Mouse (Mus musculus) cortical plate, adult 2 months (tissue): ENCODE data around the gene Meiob. TPM values are rescaled to one million over a fixed set of nuclear protein-coding genes. Genes with fewer than 3 reads are reported as not detected.

Source experiments
- H3K27ac ChIP-seq: fragments of 200-500 bp; 2 replicates; pipeline ENCODE4 v1.5.1; 2012; ENCODE audit warnings: low read length, control low read depth, inconsistent platforms; ENCODE audit not compliant: insufficient read depth
- H3K4me1 ChIP-seq: fragments of 200-500 bp; 2 replicates; pipeline ENCODE4 v1.6.1; 2011; ENCODE audit warnings: low read length; ENCODE audit not compliant: control insufficient read depth, insufficient read depth
- H3K4me3 ChIP-seq: fragments of 200-500 bp; 2 replicates; pipeline ENCODE4 v1.5.1; 2011; ENCODE audit warnings: mild to moderate bottlenecking, low read length, control low read depth; ENCODE audit not compliant: insufficient read depth
- CTCF ChIP-seq: fragments of 200-500 bp; IDR thresholded peaks from 2 replicates; pipeline ENCODE4 v1.5.1; 2011; ENCODE audit warnings: mild to moderate bottlenecking, control low read depth, low read length; ENCODE audit not compliant: insufficient read depth; ENCODE audit errors: extremely low read depth
- POLR2A ChIP-seq: fragments of 200-500 bp; IDR thresholded peaks from 2 replicates; pipeline ENCODE4 v1.6.1; 2011; ENCODE audit warnings: mild to moderate bottlenecking, low read length, control low read depth; ENCODE audit not compliant: insufficient read depth; ENCODE audit errors: extremely low read depth
- polyA plus RNA-seq: library from polyadenylated mRNA; depleted of rRNA; stranded (reverse); fragments of >200 nt; gene quantifications from 2 replicates; pipeline ENCODE4 v1.2.3, GENCODE M21; 2012

The Meiob gene
- polyA plus RNA-seq, 1 experiment: not detected

DNA sequence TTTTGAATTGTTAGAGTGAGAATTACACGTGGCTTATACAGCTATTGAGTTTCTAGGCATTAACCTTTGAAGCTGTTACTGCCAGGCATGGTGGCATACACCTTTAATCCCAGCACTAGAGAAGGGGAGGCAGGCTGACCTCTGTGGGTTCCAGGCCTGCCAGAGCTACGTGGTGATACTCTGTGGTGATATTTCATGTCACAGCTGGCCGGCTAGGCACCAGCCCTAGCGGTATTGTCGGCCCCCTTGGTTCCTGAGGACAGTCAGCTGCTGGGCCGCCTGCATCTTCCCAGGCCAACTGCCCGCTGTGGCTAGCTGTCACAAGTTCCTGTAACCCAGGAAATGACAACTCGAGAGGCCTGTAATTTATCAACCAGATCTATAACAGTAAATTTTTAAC lies 11.9 kb upstream of the Meiob start:
- no peak overlapping the region for H3K4me3 ChIP-seq
- H3K4me1 ChIP-seq: no peaks in the 10 kb centered on the region
- no peak for TF ChIP-seq POLR2A
- TF ChIP-seq CTCF: no peak
- no peak overlapping the region for H3K27ac ChIP-seq

DNA sequence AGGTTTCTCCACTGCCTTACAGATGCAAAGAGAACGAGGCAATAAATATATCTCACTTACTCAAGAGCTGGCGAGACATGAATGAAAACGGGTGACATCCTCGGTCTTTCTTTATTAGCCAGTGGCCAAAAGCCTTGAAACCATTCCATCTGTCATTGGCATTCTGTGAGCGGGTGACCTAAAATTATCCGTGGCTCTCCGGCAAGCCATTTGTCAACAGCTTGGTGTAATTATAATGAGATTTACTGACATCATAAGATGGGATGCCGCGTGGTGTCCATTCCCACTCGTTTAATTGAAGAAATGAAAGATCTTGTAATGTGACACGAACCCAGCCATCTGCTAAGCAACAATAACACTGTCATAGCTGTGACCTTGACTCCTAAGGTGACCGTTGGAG lies 9.3 kb upstream of the Meiob start:
- Histone ChIP-seq H3K27ac (no peak overlapping the region), H3K4me3 (no peak overlapping the region), H3K4me1 (no peaks in the 10 kb centered on the region)
- no peak for TF ChIP-seq POLR2A
- TF ChIP-seq CTCF: no peak

DNA sequence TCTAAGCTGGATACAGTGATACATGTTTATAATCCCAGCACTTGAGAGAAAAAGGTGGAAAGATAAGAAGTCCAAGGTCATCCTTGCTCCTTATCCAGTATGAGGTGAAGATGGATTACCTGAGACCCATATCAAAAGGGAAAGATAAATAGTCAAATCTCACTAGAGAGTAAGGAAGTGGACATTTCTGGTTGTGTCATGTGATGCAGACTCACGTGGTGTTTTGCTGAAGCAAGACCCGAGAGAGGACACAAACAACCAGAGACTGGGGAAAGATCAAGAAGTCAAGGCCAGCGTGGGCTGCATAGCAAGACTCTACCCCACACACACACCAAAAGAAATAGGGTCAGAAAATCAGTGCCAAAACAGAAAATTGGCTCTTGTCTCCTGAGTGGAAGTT lies 7.1 kb upstream of the Meiob start:
- TF ChIP-seq POLR2A: no peak
- TF ChIP-seq CTCF: no peak
- no peaks in the 10 kb centered on the region for H3K4me1 ChIP-seq

GRCm38 (mm10) chr17:24798229-24798628 lies 5.9 kb upstream of the Meiob start:
- Histone ChIP-seq H3K4me1 (no peaks in the 10 kb centered on the region), H3K27ac (no peak overlapping the region), H3K4me3 (no peak overlapping the region)
- no peak for TF ChIP-seq CTCF
- TF ChIP-seq POLR2A: no peak

More for the DNA sequence above, 7.1 kb upstream of the Meiob start:
- no peak overlapping the region for H3K4me3 ChIP-seq
- H3K27ac ChIP-seq: no peak overlapping the region

- Histone ChIP-seq H3K4me1 (no peaks in the 10 kb centered on the region), H3K4me3 (no peak overlapping the region), H3K27ac (no peak overlapping the region)
- no peak for TF ChIP-seq CTCF
- no peak for TF ChIP-seq POLR2A
These were observed 4.6 kb upstream of the Meiob start for GRCm38 (mm10) chr17:24799476-24799875.

GRCm38 (mm10) chr17:24800524-24800923 lies 3.6 kb upstream of the Meiob start:
- H3K4me1 ChIP-seq: no peaks in the 10 kb centered on the region
- no peak overlapping the region for H3K27ac ChIP-seq
- no peak for TF ChIP-seq POLR2A
- TF ChIP-seq CTCF: no peak
- H3K4me3 ChIP-seq: no peak overlapping the region

- H3K4me1 ChIP-seq: no peaks in the 10 kb centered on the region
- H3K27ac ChIP-seq: no peak overlapping the region
- H3K4me3 ChIP-seq: no peak overlapping the region
- TF ChIP-seq POLR2A: no peak
- no peak for TF ChIP-seq CTCF
These were observed 7.1 kb downstream of the Meiob start for GRCm38 (mm10) chr17:24811211-24811610.

GRCm38 (mm10) chr17:24812215-24812614 lies 8.1 kb downstream of the Meiob start:
- TF ChIP-seq POLR2A (no peak), CTCF (no peak)
- Histone ChIP-seq H3K4me1 (no peaks in the 10 kb centered on the region), H3K27ac (no peak overlapping the region), H3K4me3 (no peak overlapping the region)

- no peak for TF ChIP-seq POLR2A
- no peak for TF ChIP-seq CTCF
- no peak overlapping the region for H3K4me3 ChIP-seq
These were observed 11.2 kb downstream of the Meiob start for GRCm38 (mm10) chr17:24815256-24815655.

DNA sequence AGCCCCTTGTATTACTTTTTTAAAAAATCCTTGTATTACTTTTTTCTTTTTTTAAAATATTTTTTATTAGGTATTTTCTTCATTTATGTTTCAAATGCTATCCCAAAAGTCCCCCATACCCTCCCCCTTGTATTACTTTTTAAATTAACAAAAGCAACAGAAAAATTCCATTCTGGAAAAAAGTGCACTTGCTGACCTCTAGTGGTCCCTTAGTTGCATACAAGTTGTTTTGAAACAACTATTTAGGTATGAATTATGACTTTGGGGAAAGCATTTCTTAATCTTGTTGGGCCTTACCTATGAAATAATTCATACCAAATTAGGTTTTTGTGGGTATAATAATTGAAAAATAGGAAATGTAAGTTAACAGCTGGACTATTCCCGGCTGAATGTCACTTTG lies 13.4 kb downstream of the Meiob start:
- Histone ChIP-seq H3K4me3 (no peak overlapping the region), H3K27ac (no peak overlapping the region), H3K4me1 (no peaks in the 10 kb centered on the region)
- TF ChIP-seq POLR2A (no peak), CTCF (no peak)

More at GRCm38 (mm10) chr17:24815256-24815655, 11.2 kb downstream of the Meiob start:
- no peak overlapping the region for H3K27ac ChIP-seq
- no peaks in the 10 kb centered on the region for H3K4me1 ChIP-seq
